Mouse (Mus musculus): ENCODE measurements at regions not wholly inside any gene's neighbourhood (a gene's known extent, or its start where the extent isn't known, plus 50 kb on each side); places are given as distances from the start of the nearest gene placed in this dataset.

- TF ChIP-seq CTCF (IDR thresholded peaks at IDR 0.05) = peak; percentile 35
- no peak for TF ChIP-seq POLR2A (IDR thresholded peaks at IDR 0.05; ENCODE audit: insufficient read depth, low read depth, low read length)
- no peak for TF ChIP-seq EP300 (IDR thresholded peaks at IDR 0.05; ENCODE audit: insufficient read depth, low read depth, low read length)
These were observed 167.5 kb upstream of the Rnd3 start for GRCm38 (mm10) chr2:51316452-51316851.

All from heart, adult 2 months (tissue).